Mouse (Mus musculus) bone marrow, adult 2 months (tissue): Measurements from ENCODE around the gene Adgrg1.

Experiments
- CTCF ChIP-seq: fragments of 200-500 bp; IDR thresholded peaks from 2 replicates; pipeline ENCODE4 v1.5.1; 2011; ENCODE audit warnings: low read length, control low read depth; ENCODE audit not compliant: control insufficient read depth, insufficient read depth
- POLR2A ChIP-seq: fragments of 200-500 bp; IDR thresholded peaks from 2 replicates; pipeline ENCODE4 v1.6.1; 2011; ENCODE audit warnings: low read depth, mild to moderate bottlenecking, control low read depth, low read length, borderline replicate concordance; ENCODE audit not compliant: control insufficient read depth

GRCm38 (mm10) chr8:94988619-94989018 lies 14.1 kb downstream of the Adgrg1 start:
- TF ChIP-seq CTCF = no peak
- no peak for TF ChIP-seq POLR2A
